Mouse (Mus musculus): ENCODE measurements around the gene Ift43.

Gene Ift43

GRCm38 (mm10) chr12:86082481-86083012 is at the start of gene Ift43:
TSS of gene Ift43 (plus strand) at chr12:86082541.
- no peak for DNase-seq (ENCODE audit: low spot score)

- no peak for DNase-seq (ENCODE audit: low spot score)
These were observed 46.8 kb upstream of the Ift43 start for GRCm38 (mm10) chr12:86035586-86035985.

DNA sequence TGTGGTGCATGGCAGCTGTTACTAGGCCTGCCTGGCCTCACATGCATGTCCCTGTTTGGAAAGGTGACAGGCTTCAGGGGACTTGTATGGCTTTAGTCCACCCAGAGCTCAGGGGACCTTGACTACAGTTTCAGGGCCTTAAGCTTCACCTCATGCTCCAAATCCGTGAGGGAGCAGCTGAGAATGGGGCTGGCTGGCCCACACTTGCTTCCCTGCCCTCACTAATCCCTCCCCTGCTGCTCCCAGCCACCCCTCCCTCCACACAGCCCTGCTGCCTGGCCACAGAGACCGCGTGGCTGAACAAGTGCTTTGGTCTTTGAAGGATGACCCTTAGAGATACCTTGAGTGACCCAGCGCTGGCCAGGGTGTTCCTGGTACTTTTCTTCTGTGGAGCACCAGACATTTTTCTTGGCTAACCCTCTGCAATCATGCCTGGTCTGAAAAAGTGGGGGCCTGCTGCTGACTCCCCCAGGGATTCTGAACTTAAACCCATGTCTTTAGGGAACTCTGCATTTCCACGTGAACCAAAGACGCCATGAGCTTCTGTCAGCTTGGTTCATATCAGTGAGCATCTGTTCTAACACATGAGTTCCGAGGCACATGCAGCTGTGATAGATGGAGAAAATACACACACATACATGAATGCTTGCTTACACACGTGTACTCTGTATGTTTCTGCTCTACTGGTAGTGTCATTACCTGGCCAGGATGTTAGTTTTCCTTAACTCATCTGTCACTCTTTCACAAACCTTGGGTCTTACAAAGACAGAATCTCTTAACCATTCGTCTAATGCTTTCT is 45.8 kb upstream of the Ift43 start:
- no peak for DNase-seq (ENCODE audit: low spot score)

- no peak for DNase-seq (ENCODE audit: low spot score)
These were observed 45.0 kb upstream of the Ift43 start for GRCm38 (mm10) chr12:86037235-86037921.

- no peak for DNase-seq (ENCODE audit: low spot score)
These were observed 43.3 kb upstream of the Ift43 start for GRCm38 (mm10) chr12:86039078-86039477.

- DNase-seq (ENCODE audit: low spot score), result no peak
These were observed 42.6 kb upstream of the Ift43 start for GRCm38 (mm10) chr12:86039751-86040150.

GRCm38 (mm10) chr12:86046141-86046540 is 36.2 kb upstream of the Ift43 start:
- DNase-seq (ENCODE audit: low spot score), result no peak

- no peak for DNase-seq (ENCODE audit: low spot score)
These were observed 35.6 kb upstream of the Ift43 start for GRCm38 (mm10) chr12:86046776-86047175.

DNA sequence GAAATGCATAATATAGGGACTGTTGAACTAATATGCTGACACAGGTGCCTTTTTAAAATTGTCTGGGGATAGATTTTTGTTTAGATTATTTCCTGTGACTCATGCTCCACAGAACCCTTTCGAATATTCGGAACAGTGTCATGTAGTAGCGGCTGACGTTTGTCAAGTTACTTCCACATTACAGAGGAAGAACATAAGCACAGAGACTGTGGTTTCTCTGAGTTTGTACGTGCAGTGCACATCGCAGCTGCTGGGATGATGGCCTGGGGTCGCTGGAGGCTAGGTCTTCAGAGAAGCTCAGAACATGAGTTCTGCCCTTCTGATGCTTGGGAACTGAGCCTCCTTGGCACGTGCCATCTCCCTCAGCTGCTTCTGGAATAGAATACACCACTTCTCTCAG is 35.0 kb upstream of the Ift43 start:
- no peak for DNase-seq (ENCODE audit: low spot score)

DNA sequence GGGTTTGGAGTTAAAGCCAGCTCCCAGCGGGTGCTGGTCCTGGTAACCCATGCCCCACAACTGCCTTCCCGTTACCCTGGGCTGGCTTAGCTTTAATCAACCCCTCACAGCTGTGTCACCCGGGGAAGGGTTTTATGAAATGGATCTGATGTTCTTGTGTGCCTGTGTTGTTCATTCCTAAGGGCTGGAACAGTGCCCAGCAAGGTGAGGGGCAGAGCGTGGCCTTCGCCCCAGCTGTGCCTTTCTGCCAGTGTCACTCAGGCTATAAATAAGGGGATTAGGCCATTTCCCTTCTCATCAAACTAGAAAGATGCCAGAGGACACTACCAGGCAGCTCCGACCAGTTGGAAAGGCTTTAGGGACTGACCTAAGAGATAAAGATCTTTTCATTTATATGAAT is 32.5 kb upstream of the Ift43 start:
- no peak for DNase-seq (ENCODE audit: low spot score)

GRCm38 (mm10) chr12:86051477-86051876 is 30.9 kb upstream of the Ift43 start:
- DNase-seq (ENCODE audit: low spot score), result no peak

GRCm38 (mm10) chr12:86055306-86055705 is 27.0 kb upstream of the Ift43 start:
- DNase-seq (ENCODE audit: low spot score), result no peak

GRCm38 (mm10) chr12:86056976-86057375 is 25.4 kb upstream of the Ift43 start:
- DNase-seq (ENCODE audit: low spot score), result no peak

- no peak for DNase-seq (ENCODE audit: low spot score)
These were observed 24.8 kb upstream of the Ift43 start for GRCm38 (mm10) chr12:86057516-86057915.

- DNase-seq (ENCODE audit: low spot score), result no peak
These were observed 23.0 kb upstream of the Ift43 start for GRCm38 (mm10) chr12:86059341-86059740.

DNA sequence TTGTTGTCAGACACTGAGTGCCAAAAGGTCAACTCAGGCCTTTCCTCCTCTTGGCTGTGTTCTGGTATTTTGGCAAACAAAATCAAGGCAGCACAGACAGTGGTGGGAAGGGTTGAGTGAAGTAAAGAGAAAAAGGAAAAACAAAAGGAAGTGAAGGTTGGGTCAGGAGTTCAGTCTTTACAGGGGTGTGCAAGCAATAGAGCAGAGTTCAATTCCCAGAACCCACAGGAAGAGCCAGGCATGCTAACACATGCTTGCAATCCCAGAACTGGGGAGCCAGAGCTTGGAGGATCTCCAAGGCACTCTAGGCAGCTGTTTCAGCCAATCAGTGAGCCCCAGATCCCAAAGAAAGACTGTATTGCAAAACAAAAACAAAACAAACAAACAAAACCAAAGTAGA is 17.5 kb upstream of the Ift43 start:
- DNase-seq (ENCODE audit: low spot score), result no peak

DNA sequence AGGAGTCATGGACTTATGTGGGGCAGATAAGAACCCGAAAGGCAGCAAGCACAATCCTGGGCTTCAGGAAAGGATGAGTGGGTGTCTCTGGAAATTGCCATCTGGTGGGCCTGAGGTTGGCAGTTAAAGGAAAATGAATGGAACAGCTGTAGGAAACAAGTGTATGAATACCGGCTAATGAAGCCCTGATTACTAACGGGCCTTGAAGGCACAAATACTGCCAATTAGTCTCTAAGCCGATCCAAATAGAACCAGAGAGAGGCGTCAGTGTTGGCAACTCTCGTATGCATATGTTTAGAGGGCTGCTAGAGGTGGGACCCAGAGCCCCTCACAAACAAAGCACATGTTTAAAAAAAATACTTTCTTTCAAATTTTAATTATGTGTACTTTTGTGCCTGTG is 10.9 kb upstream of the Ift43 start:
- DNase-seq (ENCODE audit: low spot score), result no peak

DNA sequence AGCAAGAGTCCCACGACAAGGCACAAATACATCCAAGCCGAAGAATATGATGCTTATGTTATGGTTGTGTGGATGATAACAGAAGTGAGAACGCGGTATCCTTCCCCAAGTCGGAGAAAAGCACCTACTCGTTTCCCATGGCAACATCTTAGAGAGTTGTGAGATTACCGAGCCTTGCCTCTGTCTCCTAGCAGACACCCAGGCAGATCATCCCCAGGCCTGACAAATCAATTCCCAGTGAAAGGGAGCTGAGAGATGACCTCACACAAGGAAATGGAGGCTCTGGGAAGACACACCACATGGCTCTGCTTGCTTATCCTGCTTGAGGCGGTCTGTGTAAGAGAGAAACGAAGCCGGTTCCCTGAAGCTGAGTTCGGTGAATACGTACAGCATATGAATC is 7.7 kb upstream of the Ift43 start:
- no peak for DNase-seq (ENCODE audit: low spot score)

DNA sequence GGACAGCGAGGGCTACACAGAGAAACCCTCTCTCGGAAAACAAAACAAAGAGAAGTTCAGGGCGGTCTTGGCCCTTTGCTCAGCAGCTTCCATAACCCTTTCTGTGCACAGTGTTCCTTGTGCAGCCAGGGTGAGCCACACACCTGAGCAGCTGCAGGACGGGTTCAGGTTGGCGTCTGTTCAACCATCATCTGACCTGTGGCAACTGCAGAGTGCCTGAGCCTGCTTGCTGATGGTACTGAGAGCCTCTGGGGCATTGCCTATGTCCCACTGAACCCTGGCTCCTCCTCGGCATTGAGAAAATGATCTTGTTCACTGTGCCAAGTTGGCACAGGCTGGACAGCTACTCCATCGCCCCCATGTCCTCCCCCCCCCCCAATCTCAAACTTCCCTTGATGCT is 7.0 kb upstream of the Ift43 start:
- no peak for DNase-seq (ENCODE audit: low spot score)

GRCm38 (mm10) chr12:86076321-86076901 is 5.9 kb upstream of the Ift43 start:
- no peak for DNase-seq (ENCODE audit: low spot score)

- DNase-seq (ENCODE audit: low spot score), result no peak
These were observed 5.0 kb upstream of the Ift43 start for GRCm38 (mm10) chr12:86077322-86077721.

DNA sequence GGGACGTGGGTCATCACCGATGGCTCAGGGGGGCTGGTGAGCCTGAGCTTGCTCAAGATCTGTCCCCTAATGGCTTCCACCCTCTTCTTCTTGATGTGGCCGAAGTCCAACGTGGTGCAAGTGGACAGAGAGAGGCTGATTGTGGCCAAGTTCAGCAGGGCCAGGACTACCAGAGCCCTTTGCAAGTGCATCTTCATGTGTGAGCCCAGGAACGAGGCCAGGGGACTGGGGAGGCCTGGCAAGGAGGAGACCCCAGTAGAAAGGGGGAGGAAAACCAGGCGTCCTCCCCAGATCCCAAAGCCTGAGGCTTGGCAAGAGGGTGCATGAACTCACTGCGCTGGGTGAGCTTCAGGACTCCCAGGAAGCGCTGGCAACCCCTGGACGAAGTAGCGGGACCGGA is 4.6 kb upstream of the Ift43 start:
- no peak for DNase-seq (ENCODE audit: low spot score)

- no peak for DNase-seq (ENCODE audit: low spot score)
These were observed 4.2 kb upstream of the Ift43 start for GRCm38 (mm10) chr12:86078176-86078552.
